Mouse (Mus musculus) lung, postnatal 0 days (tissue): Measurements from ENCODE around the gene Rpl9-ps6. TPM values are rescaled to one million over a fixed set of nuclear protein-coding genes. Genes with fewer than 3 reads are reported as not detected.

Source experiments
- ATAC-seq: fragments of 200-750 bp; cut with Nextera tagmentation; 2 replicates; pipeline ENCODE4 v1.8.0; 2017; ENCODE audit warnings: moderate library complexity
- DNase-seq: peaks from one replicate; pipeline ENCODE4 v3.0.0-alpha.2; 2016; ENCODE audit warnings: low spot score
- H3K27ac ChIP-seq: fragments of 300-500 bp; sonication (generic); 2 replicates; pipeline ENCODE4 v1.5.1; 2014; ENCODE audit warnings: antibody characterized with exemption, mild to moderate bottlenecking, low read length, mixed read lengths
- H3K27me3 ChIP-seq: fragments of 300-500 bp; sonication (generic); replicated peaks from 2 replicates; pipeline ENCODE4 v1.6.1; 2014; ENCODE audit warnings: low read length, mixed read lengths; ENCODE audit not compliant: insufficient read depth
- H3K36me3 ChIP-seq: fragments of 300-500 bp; sonication (generic); 2 replicates; pipeline ENCODE4 v1.6.1; 2014; ENCODE audit warnings: low read length, mixed read lengths; ENCODE audit not compliant: insufficient read depth
- H3K4me1 ChIP-seq: fragments of 300-500 bp; sonication (generic); 2 replicates; pipeline ENCODE4 v1.6.1; 2014; ENCODE audit warnings: antibody characterized with exemption, low read depth, low read length, mixed read lengths; ENCODE audit not compliant: insufficient read depth
- H3K4me2 ChIP-seq: fragments of 300-500 bp; sonication (generic); replicated peaks from 2 replicates; pipeline ENCODE4 v1.6.1; 2014; ENCODE audit warnings: low read depth, mild to moderate bottlenecking, low read length, moderate library complexity, mixed read lengths
- H3K4me3 ChIP-seq: fragments of 300-500 bp; sonication (generic); 2 replicates; pipeline ENCODE4 v1.5.1; 2014; ENCODE audit warnings: low read depth, low read length
- H3K9ac ChIP-seq: fragments of 300-500 bp; sonication (generic); replicated peaks from 2 replicates; pipeline ENCODE4 v1.6.1; 2014; ENCODE audit warnings: low read depth, mild to moderate bottlenecking
- H3K9me3 ChIP-seq: fragments of 300-500 bp; sonication (generic); 2 replicates; pipeline ENCODE4 v1.6.1; 2016; ENCODE audit warnings: low read length, mixed read lengths
- CTCF ChIP-seq: IDR thresholded peaks from 2 replicates; pipeline ENCODE4 v1.5.1; 2016; ENCODE audit warnings: antibody characterized with exemption, mild to moderate bottlenecking
- EP300 ChIP-seq: IDR thresholded peaks from 2 replicates; pipeline ENCODE4 v1.6.1; 2016; ENCODE audit warnings: antibody characterized with exemption, mild to moderate bottlenecking, control low read depth
- WGBS: fragments of 180-500 bp; shearing (Covaris S2); extraction: QIAGEN DNeasy Blood & Tissue Kit; methylation state at CpG from one replicate; pipeline ENCODE4 v1.1.7; 2014; 5-methylcytosine and 5-hydroxymethylcytosine counted together
- polyA plus RNA-seq: library from polyadenylated mRNA; unstranded; fragments of >200 nt; fragmentation: Nextera tagmentation; extraction: Ambion mirVana; gene quantifications from 2 replicates; pipeline ENCODE4 v1.2.1, GENCODE M21; 2015

The Rpl9-ps6 gene
- polyA plus RNA-seq, 1 experiment from 2014 or later: 83.8 TPM

GRCm38 (mm10) chr19:32485681-32486105, 19.3 kb upstream of the Rpl9-ps6 start, which contains the start of gene Minpp1:
Gene Minpp1, plus strand, starts transcription at chr19:32485769.
- Histone ChIP-seq H3K9ac (peak within 1 kb of the TSS; percentile 68), H3K36me3 (no peaks in the 10 kb centered on the region), H3K4me1 (no peaks in the 10 kb centered on the region), H3K9me3 (no peaks in the 10 kb centered on the region), H3K4me3 (peak within 1 kb of the TSS; percentile 67), H3K27ac (peak within 1 kb of the TSS; percentile 78), H3K4me2 (peak within 1 kb of the TSS; percentile 80), H3K27me3 (no peaks in the 10 kb centered on the region)
- no peak for TF ChIP-seq EP300
- TF ChIP-seq CTCF: no peak
- peak; percentile 94 for ATAC-seq
- 0% methylated on average over 59 of the region's 64 CpGs for WGBS
- DNase-seq: peak; percentile 85

GRCm38 (mm10) chr19:32484941-32485660, 18.7 kb upstream of the Rpl9-ps6 start:
- Histone ChIP-seq H3K27ac (peak overlapping the region; percentile 78), H3K4me2 (peak overlapping the region; percentile 80), H3K9me3 (no peaks in the 10 kb centered on the region), H3K4me3 (peak overlapping the region; percentile 67), H3K36me3 (no peaks in the 10 kb centered on the region), H3K4me1 (no peaks in the 10 kb centered on the region), H3K27me3 (no peaks in the 10 kb centered on the region), H3K9ac (peak overlapping the region; percentile 68)
- ATAC-seq: no peak
- TF ChIP-seq EP300 (no peak), CTCF (no peak)
- 15% methylated on average over 13 of the region's 13 CpGs for WGBS
- DNase-seq: peak; percentile 11

- H3K27me3 ChIP-seq: no peaks in the 10 kb centered on the region
- no peak for DNase-seq
- no peaks in the 10 kb centered on the region for H3K4me1 ChIP-seq
- ATAC-seq: no peak
- WGBS: 31% methylated on average over 4 of the region's 4 CpGs
- TF ChIP-seq EP300 (no peak), CTCF (no peak)
- H3K9me3 ChIP-seq: no peaks in the 10 kb centered on the region
- H3K36me3 ChIP-seq: no peaks in the 10 kb centered on the region
- H3K27ac ChIP-seq: no peak overlapping the region
- H3K4me3 ChIP-seq: no peak overlapping the region
- H3K9ac ChIP-seq: no peak overlapping the region
- no peak overlapping the region for H3K4me2 ChIP-seq
Observed at GRCm38 (mm10) chr19:32481511-32481910, 15.1 kb upstream of the Rpl9-ps6 start.

GRCm38 (mm10) chr19:32480791-32481442, 14.5 kb upstream of the Rpl9-ps6 start:
- Histone ChIP-seq H3K9me3 (no peaks in the 10 kb centered on the region), H3K36me3 (no peaks in the 10 kb centered on the region), H3K4me1 (no peaks in the 10 kb centered on the region), H3K4me2 (no peak overlapping the region), H3K9ac (no peak overlapping the region), H3K4me3 (no peak overlapping the region), H3K27me3 (no peaks in the 10 kb centered on the region), H3K27ac (no peak overlapping the region)
- ATAC-seq (no peak), DNase-seq (no peak)
- no peak for TF ChIP-seq EP300
- 79% methylated on average over 8 of the region's 8 CpGs for WGBS

- no peaks in the 10 kb centered on the region for H3K4me1 ChIP-seq
- no peak for ATAC-seq
- no peaks in the 10 kb centered on the region for H3K27me3 ChIP-seq
- no peaks in the 10 kb centered on the region for H3K36me3 ChIP-seq
- WGBS: 72% methylated on average over 5 of the region's 5 CpGs
- no peaks in the 10 kb centered on the region for H3K9me3 ChIP-seq
- H3K4me3 ChIP-seq: no peak overlapping the region
- H3K9ac ChIP-seq: no peak overlapping the region
- no peak overlapping the region for H3K27ac ChIP-seq
- no peak for DNase-seq
- no peak for TF ChIP-seq CTCF
- TF ChIP-seq EP300: no peak
- H3K4me2 ChIP-seq: no peak overlapping the region
Observed at GRCm38 (mm10) chr19:32480255-32480654, 13.9 kb upstream of the Rpl9-ps6 start.

GRCm38 (mm10) chr19:32476712-32477052, 10.3 kb upstream of the Rpl9-ps6 start:
- 78% methylated on average over 4 of the region's 4 CpGs for WGBS
- H3K4me3 ChIP-seq: no peak overlapping the region
- H3K9me3 ChIP-seq: no peaks in the 10 kb centered on the region
- no peak for DNase-seq
- H3K27ac ChIP-seq: no peak overlapping the region
- no peaks in the 10 kb centered on the region for H3K4me1 ChIP-seq
- no peak overlapping the region for H3K9ac ChIP-seq
- H3K36me3 ChIP-seq: no peaks in the 10 kb centered on the region
- no peaks in the 10 kb centered on the region for H3K27me3 ChIP-seq
- TF ChIP-seq EP300 (no peak), CTCF (no peak)
- H3K4me2 ChIP-seq: no peak overlapping the region
- ATAC-seq: no peak
